Mouse (Mus musculus) ES-E14 (cell line): ENCODE results near the gene A730071L15Rik.

Experiments
- HCFC1 ChIP-seq: IDR thresholded peaks from 2 replicates; pipeline ENCODE4 v1.6.1; 2012; ENCODE audit warnings: low read length, inconsistent platforms, borderline replicate concordance; ENCODE audit not compliant: insufficient read depth
- MAFK ChIP-seq: IDR thresholded peaks from 2 replicates; pipeline ENCODE4 v1.6.1; 2014; ENCODE audit warnings: mild to moderate bottlenecking, low read depth, low read length, inconsistent platforms; ENCODE audit not compliant: insufficient read depth
- ZC3H11A ChIP-seq: IDR thresholded peaks from 2 replicates; pipeline ENCODE4 v1.6.1; 2012; ENCODE audit warnings: low read depth, mild to moderate bottlenecking, inconsistent platforms, low read length, borderline replicate concordance

GRCm38 (mm10) chr11:6233025-6233424 is 33.2 kb downstream of the A730071L15Rik start:
- TF ChIP-seq MAFK, result no peak
- TF ChIP-seq HCFC1, result no peak
- no peak for TF ChIP-seq ZC3H11A
